Mouse (Mus musculus) heart, adult 8-10 months (tissue): ENCODE results near the gene Upk1b. TPM values are rescaled to one million over a fixed set of nuclear protein-coding genes. Genes with fewer than 3 reads are reported as not detected.

Experiments used
- DNase-seq: peaks from one replicate; pipeline ENCODE4 v3.0.0; 2022; ENCODE audit warnings: low spot score
- total RNA-seq, 4 experiments: library from RNA; stranded (reverse); gene quantifications; 2 replicates each; pipeline ENCODE4 v1.2.4; 2022

The Upk1b gene
- total RNA-seq, 4 experiments from 2014 or later, result 2.8 to 6.2 (median 4.2) TPM

GRCm38 (mm10) chr16:38761972-38762371, 38.2 kb downstream of the Upk1b start:
- DNase-seq, result no peak

DNA sequence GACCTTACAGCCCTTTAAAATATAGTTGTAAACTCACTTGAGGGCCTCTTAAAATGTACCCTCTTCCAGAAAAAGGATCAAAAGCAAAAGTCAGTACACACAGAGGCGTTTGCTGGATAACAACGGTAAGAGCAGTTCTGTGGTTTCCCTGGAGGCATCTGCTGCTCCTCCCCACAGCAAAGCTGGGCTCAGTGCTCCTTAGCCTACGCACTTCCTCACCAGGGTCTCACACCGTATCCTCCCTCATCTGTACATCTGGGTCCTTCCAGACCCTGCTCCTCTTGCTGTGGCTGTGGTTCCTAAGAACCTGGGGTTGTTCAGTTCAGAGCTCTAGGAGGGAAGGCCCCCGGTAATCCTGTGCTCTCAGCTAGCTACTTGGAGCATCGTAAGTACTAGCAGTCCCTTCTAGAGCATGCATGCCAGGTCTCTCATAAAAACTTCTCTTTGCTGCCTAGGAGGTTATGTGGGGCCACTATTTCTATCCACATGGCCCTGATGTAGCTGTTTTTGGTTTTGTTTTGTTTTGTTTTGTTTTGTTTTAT, 39.2 kb downstream of the Upk1b start:
- DNase-seq, result no peak

- DNase-seq, result no peak
Observed at GRCm38 (mm10) chr16:38760239-38760638, 39.9 kb downstream of the Upk1b start.

DNA sequence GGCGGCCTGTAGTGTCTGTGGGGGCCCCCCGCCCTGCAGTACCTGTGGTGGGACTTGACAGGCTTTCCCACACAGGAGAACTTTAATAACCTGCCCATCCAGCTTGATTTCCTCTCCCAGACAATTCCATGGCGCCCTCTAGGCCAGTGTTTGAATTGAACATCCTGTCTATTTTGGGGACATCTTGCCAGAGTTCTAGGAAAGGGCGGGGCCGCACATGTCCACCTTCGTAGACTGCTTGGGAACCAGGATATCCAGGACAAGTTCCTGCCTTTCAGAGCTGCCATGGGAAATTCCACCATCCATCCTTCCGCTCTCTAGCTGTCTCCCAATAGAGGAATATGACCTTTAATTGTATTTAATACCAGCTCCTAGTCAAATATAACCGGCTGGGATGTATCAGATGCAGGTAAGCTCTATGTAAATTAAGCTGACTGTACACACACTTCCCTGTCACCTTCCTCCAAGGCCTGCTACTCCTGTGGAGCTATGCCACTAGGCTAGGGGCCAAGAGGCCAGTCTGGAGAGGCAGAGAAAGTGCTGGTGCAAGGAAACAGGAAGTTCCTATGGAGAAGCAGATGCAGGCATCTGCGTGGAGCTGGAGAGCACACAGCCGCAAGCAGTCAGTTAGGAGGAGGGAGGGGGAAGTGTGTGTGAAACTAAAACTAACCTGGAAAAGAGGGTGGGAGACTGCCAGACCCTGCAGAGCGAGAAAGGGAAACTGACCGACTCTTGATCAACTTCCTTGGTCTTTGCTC, 41.8 kb downstream of the Upk1b start:
- DNase-seq, result peak; percentile 75

DNA sequence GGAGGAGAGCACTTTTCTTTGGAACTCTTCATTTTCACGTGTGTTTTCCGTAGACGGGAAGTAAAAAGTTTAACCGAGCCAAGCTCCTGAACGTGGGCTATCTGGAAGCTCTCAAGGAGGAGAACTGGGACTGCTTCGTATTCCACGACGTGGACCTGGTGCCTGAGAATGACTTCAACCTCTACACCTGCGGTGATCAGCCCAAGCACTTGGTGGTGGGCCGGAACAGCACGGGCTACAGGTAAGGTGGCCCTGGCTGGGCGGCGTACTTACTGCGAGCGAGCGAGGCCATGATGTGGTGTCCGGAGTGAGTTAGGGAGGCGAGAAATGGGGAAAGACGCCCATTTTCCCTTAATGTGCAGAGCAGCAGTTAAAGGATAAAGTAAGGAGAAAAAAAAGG, 42.5 kb downstream of the Upk1b start:
- DNase-seq, result no peak

GRCm38 (mm10) chr16:38756572-38756971, 43.6 kb downstream of the Upk1b start:
- no peak for DNase-seq

- DNase-seq, result no peak
Observed at GRCm38 (mm10) chr16:38756177-38756503, 44.0 kb downstream of the Upk1b start.

DNA sequence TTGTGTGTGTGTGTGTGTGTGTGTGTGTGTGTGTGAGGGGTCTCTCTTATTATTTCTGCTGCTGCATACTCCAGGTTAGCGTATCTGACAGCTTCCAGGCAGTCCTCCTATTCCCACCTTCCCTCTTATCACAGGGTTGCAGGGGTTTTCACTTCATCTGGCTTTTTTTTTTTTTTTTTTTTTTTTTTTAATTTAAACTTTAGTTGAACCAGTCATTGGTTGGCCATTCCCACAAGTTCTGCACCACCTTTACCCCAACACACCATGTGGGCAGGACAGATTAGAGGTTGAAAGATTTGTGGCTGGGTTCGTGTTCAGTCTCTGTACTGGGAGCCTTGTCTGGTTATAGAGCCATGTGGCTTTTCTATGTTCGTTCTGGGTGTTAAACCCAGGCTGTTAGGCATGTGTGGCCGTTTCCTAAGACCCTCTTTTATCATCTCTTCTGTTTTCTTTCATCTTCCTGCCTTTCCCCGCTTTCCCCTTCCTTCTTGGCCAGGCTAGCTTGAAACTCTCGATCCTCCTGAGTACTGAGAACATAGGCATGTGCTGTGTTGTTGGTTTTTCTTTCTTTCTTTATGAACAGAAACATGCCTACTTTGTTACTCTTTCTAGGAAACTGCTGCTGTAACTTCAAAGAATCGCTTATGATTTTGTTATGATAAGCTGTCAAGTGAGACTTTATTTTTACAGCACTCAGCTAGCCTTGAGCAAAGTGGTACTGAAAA, 44.5 kb downstream of the Upk1b start:
- no peak for DNase-seq

DNA sequence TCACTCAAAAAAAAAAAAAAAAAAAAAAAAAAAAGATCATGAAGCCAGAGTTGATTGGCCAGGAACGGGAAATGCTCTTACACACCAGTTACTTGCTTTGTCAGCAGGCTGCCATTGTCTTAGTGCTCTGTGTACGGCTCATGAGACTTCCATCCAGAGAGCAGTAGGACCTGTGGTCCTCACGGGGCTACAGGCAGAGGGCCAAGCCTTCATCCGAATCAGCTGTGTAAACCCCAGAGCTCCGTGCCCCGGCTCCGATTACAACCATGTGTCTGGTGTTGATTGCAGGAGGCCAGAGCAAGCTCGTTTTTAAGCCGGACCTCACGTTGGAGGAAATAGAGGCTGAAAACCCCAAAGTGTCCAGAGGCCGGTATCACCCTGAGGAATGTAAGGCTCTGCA, 46.5 kb downstream of the Upk1b start:
- DNase-seq, result no peak

- DNase-seq, result no peak
Observed at GRCm38 (mm10) chr16:38750803-38751202, 49.3 kb downstream of the Upk1b start.

- DNase-seq, result peak; percentile 67
Observed at GRCm38 (mm10) chr16:38743941-38744673, 56.0 kb downstream of the Upk1b start.

GRCm38 (mm10) chr16:38742659-38743131, 57.4 kb downstream of the Upk1b start:
- no peak for DNase-seq

DNA sequence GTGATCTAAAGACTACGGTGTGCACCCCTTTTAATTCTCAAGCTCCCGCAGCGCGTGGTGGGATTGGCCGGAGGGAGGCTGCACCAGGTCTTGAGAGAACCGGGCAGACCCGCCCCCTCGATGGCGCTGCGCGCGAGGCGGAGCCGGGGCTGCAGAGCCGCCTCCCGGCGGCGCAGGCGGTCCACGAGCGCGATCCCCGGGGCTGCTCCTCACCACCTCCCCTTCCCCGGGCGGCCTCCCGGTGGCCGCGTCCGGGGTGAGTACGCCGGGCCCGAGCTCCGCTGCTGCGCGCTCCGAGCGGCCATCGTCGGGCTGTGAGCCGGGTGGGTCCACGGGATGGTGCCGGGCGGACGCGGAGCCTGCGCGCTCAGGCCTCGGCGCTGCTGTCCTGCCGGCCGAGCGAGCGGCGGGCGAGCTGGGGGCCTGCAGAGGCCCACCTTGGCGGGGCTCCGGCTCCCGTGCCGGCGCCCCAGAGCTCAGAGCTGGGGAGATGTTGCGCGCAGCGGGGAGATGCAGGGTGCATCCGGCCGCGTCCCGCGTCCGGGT, 57.9 kb downstream of the Upk1b start, which contains the start of gene B4galt4:
TSS of gene B4galt4 (plus strand) at position 152 of the 546 bp plus-strand sequence.
- DNase-seq, result peak; percentile 81

DNA sequence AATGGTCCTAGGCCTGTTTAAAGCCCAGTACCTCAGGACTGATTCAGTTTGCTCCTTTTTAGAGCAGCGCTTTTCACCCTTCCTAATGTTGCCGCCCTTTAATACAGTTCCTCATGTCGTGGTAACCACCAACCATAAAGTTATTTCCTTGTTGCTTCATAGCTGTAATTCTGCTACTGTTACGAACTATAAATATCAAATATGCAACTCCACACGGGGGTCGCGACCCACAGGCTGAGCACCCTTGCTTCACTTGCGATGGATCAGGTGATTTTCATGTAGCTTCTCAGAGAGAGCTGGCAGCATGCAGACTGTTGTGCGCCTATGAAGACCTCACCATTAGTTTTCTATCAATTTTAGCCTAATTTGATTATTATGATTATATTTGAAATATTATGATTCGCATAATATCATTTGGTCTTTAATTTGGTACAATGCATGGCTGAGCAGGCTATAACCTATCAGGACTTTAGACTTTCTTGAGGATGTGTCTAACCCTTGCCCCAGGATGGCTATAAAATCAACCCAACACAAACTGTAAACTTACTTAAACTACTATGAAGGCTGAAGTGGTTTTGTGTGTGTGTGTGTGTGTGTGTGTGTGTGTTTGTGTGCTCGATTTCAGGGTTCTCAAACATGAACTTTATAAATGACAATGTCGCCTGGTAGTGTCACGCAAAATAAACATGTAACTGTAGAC, 58.8 kb downstream of the Upk1b start:
- no peak for DNase-seq

GRCm38 (mm10) chr16:38730921-38731320, 69.2 kb downstream of the Upk1b start:
- DNase-seq, result peak; percentile 72

DNA sequence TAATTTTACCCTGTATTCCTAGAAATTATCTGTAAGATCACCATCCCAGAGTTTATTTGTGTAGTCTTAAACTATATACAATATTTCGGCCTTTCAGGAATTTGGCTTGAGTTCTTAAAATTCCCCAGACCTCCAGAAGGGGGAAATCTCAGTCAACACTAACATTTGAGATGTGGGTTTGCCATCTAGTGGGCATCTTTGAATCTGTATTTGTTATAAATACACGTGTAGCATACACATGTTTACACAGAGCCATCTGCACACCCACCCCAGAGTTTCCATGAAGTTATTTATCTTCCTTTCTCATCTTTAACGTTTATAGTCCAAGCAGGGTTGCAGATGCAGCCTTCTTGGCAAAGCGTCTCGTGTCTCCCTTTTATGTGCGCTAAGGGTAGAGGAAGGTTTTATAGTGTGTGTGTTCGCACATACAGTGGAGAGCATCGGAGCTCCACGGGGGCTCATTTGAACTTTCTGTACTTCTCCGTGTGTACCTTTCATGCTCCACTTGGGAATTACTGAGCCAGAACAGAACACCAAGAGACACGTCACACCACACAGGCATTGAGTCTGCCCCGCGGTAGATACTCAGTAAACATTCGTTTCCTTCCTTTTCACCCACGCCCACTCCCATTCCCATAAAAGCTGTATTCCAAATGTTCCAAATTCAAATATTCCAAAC, 70.4 kb downstream of the Upk1b start:
- peak; percentile 69 for DNase-seq

GRCm38 (mm10) chr16:38729139-38729538, 71.0 kb downstream of the Upk1b start:
- DNase-seq, result no peak

GRCm38 (mm10) chr16:38728576-38729132, 71.5 kb downstream of the Upk1b start:
- no peak for DNase-seq

- peak; percentile 77 for DNase-seq
Observed at GRCm38 (mm10) chr16:38724974-38725373, 75.2 kb downstream of the Upk1b start.

DNA sequence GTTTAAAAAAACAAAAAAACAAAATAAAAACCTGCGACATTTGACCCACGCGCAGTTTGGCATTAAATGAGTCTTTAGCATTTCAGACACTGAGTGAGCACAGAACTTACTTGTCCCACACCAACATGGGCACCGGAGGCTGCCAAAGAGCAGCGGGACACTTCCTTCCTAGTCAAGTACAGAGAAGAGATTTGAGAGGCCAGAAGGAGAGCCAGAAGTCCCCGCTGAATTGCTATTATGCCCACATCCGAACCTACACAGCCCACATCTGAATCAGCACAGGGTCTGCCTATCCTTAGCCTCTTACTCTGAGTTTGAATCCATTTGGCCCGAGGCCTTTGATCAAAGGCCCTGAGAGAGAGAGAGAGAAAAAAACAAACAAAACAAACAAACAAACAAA, 75.9 kb downstream of the Upk1b start:
- DNase-seq, result no peak
